Mouse (Mus musculus): ENCODE results near the gene Cadm4. TPM values are rescaled to one million over a fixed set of nuclear protein-coding genes. Genes with fewer than 3 reads are reported as not detected.
A peak's percentile ranks its signal among the peaks of the same experiment; 100 is the strongest.

Cadm4 gene
- total and polyA plus RNA-seq, 3 experiments, result 14.0 to 20.4 (median 14.7) TPM

DNA sequence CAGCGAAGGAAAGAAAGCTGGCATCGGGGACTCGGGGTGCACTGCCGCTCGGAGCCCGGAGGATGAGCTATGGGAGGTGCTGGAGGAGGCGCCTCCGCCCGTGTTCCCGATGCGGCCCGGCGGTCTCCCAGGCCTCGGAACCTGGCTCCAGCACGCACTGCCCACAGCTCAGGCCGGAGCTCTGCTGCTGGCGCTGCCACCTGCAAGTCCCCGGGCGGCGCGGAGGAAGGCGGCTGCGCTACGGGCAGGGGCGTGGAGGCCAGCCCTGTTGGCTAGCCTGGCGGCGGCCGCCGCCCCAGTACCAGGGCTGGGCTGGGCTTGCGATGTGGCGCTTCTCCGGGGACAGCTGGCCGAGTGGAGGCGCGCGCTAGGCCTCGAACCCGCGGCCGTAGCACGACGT lies 52.0 kb downstream of the Cadm4 start:
- 75% methylated on average over 42 of the region's 42 CpGs for WGBS
- peaks cover 3% of the 10 kb centered on the region; the same call in 1 of the 2 replicates for H3K36me3 ChIP-seq (ENCODE audit: control insufficient read depth, insufficient read depth, low read length)
- H3K27ac ChIP-seq, result no peak overlapping the region
- no peaks in the 10 kb centered on the region for H3K27me3 ChIP-seq (ENCODE audit: control insufficient read depth, insufficient read depth, low read length)
- no peak for DNase-seq
- TF ChIP-seq EP300 (IDR thresholded peaks at IDR 0.05; ENCODE audit: insufficient read depth, low read depth, low read length), result no peak
- no peak for TF ChIP-seq CTCF (IDR thresholded peaks at IDR 0.05)
- no peak for TF ChIP-seq POLR2A (IDR thresholded peaks at IDR 0.05; ENCODE audit: insufficient read depth, low read depth, low read length)
- H3K4me3 ChIP-seq, result no peak overlapping the region
- H3K9ac ChIP-seq (ENCODE audit: low read depth, low read length), result no peak overlapping the region
- peaks cover 2% of the 10 kb centered on the region; the same call in 1 of the 2 replicates for H3K79me2 ChIP-seq (replicated peaks; ENCODE audit: control insufficient read depth, insufficient read depth, low read length)
- intact Hi-C loops (cut with DNase I), result loop anchor here (5.0 to 10.0 kb wide), 3 partner anchors 58 to 441 kb away; partner anchors contain the start of gene Rabac1
- peaks cover 2% of the 10 kb centered on the region; the same call in 1 of the 2 replicates for H3K4me1 ChIP-seq (ENCODE audit: control insufficient read depth, insufficient read depth, low read length)

DNA sequence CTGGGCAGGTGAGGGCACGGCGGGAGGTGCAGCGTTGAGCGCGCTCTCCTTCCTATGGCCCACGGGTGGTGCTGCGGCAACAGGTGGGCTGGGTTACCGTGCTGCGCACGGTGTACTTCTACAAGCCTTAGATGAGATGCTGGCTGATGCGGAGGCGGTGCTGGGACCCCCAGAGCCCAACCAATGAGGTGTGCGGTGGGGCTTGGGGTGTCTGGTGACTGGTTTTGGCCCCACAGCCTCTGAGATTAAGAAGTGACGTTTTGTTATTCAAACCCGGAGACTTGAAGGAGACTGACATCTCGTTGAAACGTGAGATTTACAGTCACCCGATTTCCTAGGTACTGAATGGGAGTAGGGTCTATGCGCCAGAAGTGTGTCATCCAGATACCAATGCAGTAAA lies 52.5 kb downstream of the Cadm4 start:
- no peak for TF ChIP-seq EP300 (IDR thresholded peaks at IDR 0.05; ENCODE audit: insufficient read depth, low read depth, low read length)
- TF ChIP-seq CTCF (IDR thresholded peaks at IDR 0.05), result no peak
- no peak for TF ChIP-seq POLR2A (IDR thresholded peaks at IDR 0.05; ENCODE audit: insufficient read depth, low read depth, low read length)
- no peak overlapping the region for H3K27ac ChIP-seq
- peaks cover 2% of the 10 kb centered on the region; the same call in 1 of the 2 replicates for H3K79me2 ChIP-seq (replicated peaks; ENCODE audit: control insufficient read depth, insufficient read depth, low read length)
- no peak for DNase-seq
- WGBS, result 74% methylated on average over 19 of the region's 19 CpGs
- H3K27me3 ChIP-seq (ENCODE audit: control insufficient read depth, insufficient read depth, low read length), result no peaks in the 10 kb centered on the region
- H3K4me1 ChIP-seq (ENCODE audit: control insufficient read depth, insufficient read depth, low read length), result peaks cover 2% of the 10 kb centered on the region; the same call in 1 of the 2 replicates
- no peak overlapping the region for H3K9ac ChIP-seq (ENCODE audit: low read depth, low read length)
- intact Hi-C loops (cut with DNase I), result loop anchor here (5.0 to 10.0 kb wide), 3 partner anchors 58 to 440 kb away; partner anchors contain the start of gene Rabac1
- H3K36me3 ChIP-seq (ENCODE audit: control insufficient read depth, insufficient read depth, low read length), result peaks cover 3% of the 10 kb centered on the region; the same call in 1 of the 2 replicates
- H3K4me3 ChIP-seq, result no peak overlapping the region

DNA sequence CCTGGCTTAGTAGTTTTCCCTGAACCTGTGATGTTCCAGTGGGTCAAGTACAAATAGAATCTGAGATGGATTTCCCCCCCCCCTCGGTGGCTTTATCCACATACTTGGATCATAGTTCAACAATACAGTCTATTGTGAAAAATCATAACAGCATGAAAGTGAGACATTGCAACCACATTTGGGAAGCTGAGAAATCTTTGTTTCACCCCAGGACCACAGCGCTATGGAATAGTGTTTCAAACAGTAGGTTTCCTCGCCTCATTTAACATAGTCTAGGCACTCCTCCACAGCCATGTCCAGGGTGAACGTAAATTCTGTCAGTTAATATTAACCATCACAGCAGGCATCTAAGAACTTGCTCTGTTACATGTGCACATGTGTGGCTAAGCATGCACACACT lies 55.3 kb downstream of the Cadm4 start:
- Histone ChIP-seq H3K9ac (ENCODE audit: low read depth, low read length) (no peak overlapping the region), H3K27me3 (ENCODE audit: control insufficient read depth, insufficient read depth, low read length) (no peaks in the 10 kb centered on the region), H3K79me2 (replicated peaks; ENCODE audit: control insufficient read depth, insufficient read depth, low read length) (peaks cover 2% of the 10 kb centered on the region; the same call in 1 of the 2 replicates), H3K36me3 (ENCODE audit: control insufficient read depth, insufficient read depth, low read length) (peaks cover 1% of the 10 kb centered on the region; the same call in 1 of the 2 replicates), H3K4me3 (no peak overlapping the region), H3K27ac (no peak overlapping the region), H3K4me1 (ENCODE audit: control insufficient read depth, insufficient read depth, low read length) (no peaks in the 10 kb centered on the region)
- no peak for DNase-seq
- intact Hi-C loops (cut with DNase I), result loop anchor here (10.0 kb wide), 1 partner anchor 438 kb away; the partner anchor contains the start of gene Rabac1
- TF ChIP-seq CTCF (IDR thresholded peaks at IDR 0.05), result no peak
- no peak for TF ChIP-seq EP300 (IDR thresholded peaks at IDR 0.05; ENCODE audit: insufficient read depth, low read depth, low read length)
- TF ChIP-seq POLR2A (IDR thresholded peaks at IDR 0.05; ENCODE audit: insufficient read depth, low read depth, low read length), result no peak
- WGBS, result 86% methylated on average over 4 of the region's 4 CpGs

DNA sequence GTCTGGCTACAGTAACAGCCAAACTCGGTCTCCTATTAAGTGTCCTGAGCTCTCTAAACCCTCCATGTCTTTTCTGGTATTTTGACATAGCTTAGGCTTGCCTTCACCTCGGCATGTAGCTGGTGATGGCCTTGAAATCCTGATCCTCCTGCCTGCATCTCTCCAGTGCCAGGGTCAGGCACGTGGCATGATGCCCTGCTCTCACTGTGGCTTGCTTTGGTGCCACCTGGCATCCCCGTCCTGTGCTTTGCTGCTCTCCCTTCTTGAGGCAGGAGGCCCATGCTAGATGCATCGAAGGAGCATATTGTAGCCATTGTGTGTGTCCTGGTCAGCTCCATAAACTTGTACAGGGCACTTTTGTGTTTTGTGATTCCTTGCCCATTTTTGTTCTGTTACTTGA lies 55.8 kb downstream of the Cadm4 start:
- no peaks in the 10 kb centered on the region for H3K27me3 ChIP-seq (ENCODE audit: control insufficient read depth, insufficient read depth, low read length)
- H3K27ac ChIP-seq, result no peak overlapping the region
- DNase-seq, result no peak
- H3K36me3 ChIP-seq (ENCODE audit: control insufficient read depth, insufficient read depth, low read length), result no peaks in the 10 kb centered on the region
- TF ChIP-seq POLR2A (IDR thresholded peaks at IDR 0.05; ENCODE audit: insufficient read depth, low read depth, low read length), result no peak
- TF ChIP-seq EP300 (IDR thresholded peaks at IDR 0.05; ENCODE audit: insufficient read depth, low read depth, low read length), result no peak
- TF ChIP-seq CTCF (IDR thresholded peaks at IDR 0.05), result no peak
- 73% methylated on average over 5 of the region's 5 CpGs for WGBS
- no peak overlapping the region for H3K9ac ChIP-seq (ENCODE audit: low read depth, low read length)
- H3K4me1 ChIP-seq (ENCODE audit: control insufficient read depth, insufficient read depth, low read length), result no peaks in the 10 kb centered on the region
- peaks cover 2% of the 10 kb centered on the region; the same call in 1 of the 2 replicates for H3K79me2 ChIP-seq (replicated peaks; ENCODE audit: control insufficient read depth, insufficient read depth, low read length)
- H3K4me3 ChIP-seq, result no peak overlapping the region
- intact Hi-C loops (cut with DNase I), result loop anchor here (10.0 kb wide), 1 partner anchor 437 kb away; the partner anchor contains the start of gene Rabac1

DNA sequence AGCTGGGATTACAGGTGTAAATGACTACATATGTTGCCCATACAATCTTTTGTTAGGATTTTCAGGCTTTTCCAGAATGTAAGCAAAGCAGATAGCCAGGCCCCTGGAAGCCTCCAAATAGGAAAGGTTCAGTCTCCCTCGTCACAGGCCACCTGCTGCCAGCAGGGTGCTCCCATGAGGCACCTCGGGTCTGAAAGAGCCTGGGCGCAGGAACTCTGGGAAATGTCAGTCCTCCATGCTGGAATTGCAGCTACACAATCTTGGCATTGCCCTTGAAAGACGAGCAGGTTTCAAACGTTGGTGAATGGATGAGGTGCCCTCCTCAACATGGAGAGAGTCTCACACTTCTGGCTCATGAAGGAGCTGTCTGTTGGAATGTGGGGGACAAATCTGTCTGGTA lies 56.3 kb downstream of the Cadm4 start:
- no peaks in the 10 kb centered on the region for H3K4me1 ChIP-seq (ENCODE audit: control insufficient read depth, insufficient read depth, low read length)
- DNase-seq, result peak in 1 of 2 experiments; percentile 17
- no peak overlapping the region for H3K4me3 ChIP-seq
- no peaks in the 10 kb centered on the region for H3K27me3 ChIP-seq (ENCODE audit: control insufficient read depth, insufficient read depth, low read length)
- TF ChIP-seq CTCF (IDR thresholded peaks at IDR 0.05) (peak; percentile 41), POLR2A (IDR thresholded peaks at IDR 0.05; ENCODE audit: insufficient read depth, low read depth, low read length) (0 out of 2 replicates have a peak, but pooled peaks have one; percentile 2), EP300 (IDR thresholded peaks at IDR 0.05; ENCODE audit: insufficient read depth, low read depth, low read length) (no peak)
- no peak overlapping the region for H3K9ac ChIP-seq (ENCODE audit: low read depth, low read length)
- no peak overlapping the region for H3K27ac ChIP-seq
- intact Hi-C loops (cut with DNase I), result loop anchor here (10.0 kb wide), 1 partner anchor 437 kb away; the partner anchor contains the start of gene Rabac1
- no peaks in the 10 kb centered on the region for H3K36me3 ChIP-seq (ENCODE audit: control insufficient read depth, insufficient read depth, low read length)
- 24% methylated on average over 5 of the region's 5 CpGs for WGBS
- peaks cover 2% of the 10 kb centered on the region; the same call in 1 of the 2 replicates for H3K79me2 ChIP-seq (replicated peaks; ENCODE audit: control insufficient read depth, insufficient read depth, low read length)

DNA sequence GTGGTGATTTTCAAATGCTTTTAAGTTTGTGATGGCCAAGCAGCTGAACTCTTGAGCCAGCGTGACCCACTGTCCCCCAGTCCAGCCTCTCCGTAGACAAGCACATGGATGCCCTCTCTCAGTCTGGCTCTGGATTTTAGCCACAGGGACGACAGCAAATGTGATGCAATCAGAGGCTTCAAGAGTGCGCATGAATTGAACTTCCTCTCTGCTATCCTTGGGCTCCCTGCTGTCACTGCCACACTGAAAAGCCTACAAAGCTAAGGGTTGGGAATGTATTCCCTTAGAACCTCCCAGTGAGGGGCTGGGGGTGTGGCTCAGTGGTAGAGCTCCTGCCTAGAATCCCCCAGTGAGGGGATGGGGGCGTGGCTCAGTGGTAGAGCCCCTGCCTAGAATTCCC lies 56.9 kb downstream of the Cadm4 start:
- intact Hi-C loops (cut with DNase I), result loop anchor here (10.0 kb wide), 1 partner anchor 436 kb away; the partner anchor contains the start of gene Rabac1
- no peak for TF ChIP-seq POLR2A (IDR thresholded peaks at IDR 0.05; ENCODE audit: insufficient read depth, low read depth, low read length)
- TF ChIP-seq EP300 (IDR thresholded peaks at IDR 0.05; ENCODE audit: insufficient read depth, low read depth, low read length), result no peak
- TF ChIP-seq CTCF (IDR thresholded peaks at IDR 0.05), result no peak
- Histone ChIP-seq H3K27me3 (ENCODE audit: control insufficient read depth, insufficient read depth, low read length) (no peaks in the 10 kb centered on the region), H3K4me1 (ENCODE audit: control insufficient read depth, insufficient read depth, low read length) (no peaks in the 10 kb centered on the region), H3K79me2 (replicated peaks; ENCODE audit: control insufficient read depth, insufficient read depth, low read length) (peaks cover 2% of the 10 kb centered on the region; the same call in 1 of the 2 replicates), H3K4me3 (no peak overlapping the region), H3K9ac (ENCODE audit: low read depth, low read length) (no peak overlapping the region), H3K27ac (no peak overlapping the region), H3K36me3 (ENCODE audit: control insufficient read depth, insufficient read depth, low read length) (no peaks in the 10 kb centered on the region)
- 70% methylated on average over 5 of the region's 5 CpGs for WGBS
- no peak for DNase-seq

Measured in heart, adult 2 months (tissue).